Mouse (Mus musculus): ENCODE measurements around the gene Dgkg. TPM values are rescaled to one million over a fixed set of nuclear protein-coding genes. Genes with fewer than 3 reads are reported as not detected.
A peak's percentile ranks its signal among the peaks of the same experiment; 100 is the strongest.

Gene Dgkg
- total and polyA plus RNA-seq, 2 experiments from 2014 or later: 0.08 to 0.44 TPM

DNA sequence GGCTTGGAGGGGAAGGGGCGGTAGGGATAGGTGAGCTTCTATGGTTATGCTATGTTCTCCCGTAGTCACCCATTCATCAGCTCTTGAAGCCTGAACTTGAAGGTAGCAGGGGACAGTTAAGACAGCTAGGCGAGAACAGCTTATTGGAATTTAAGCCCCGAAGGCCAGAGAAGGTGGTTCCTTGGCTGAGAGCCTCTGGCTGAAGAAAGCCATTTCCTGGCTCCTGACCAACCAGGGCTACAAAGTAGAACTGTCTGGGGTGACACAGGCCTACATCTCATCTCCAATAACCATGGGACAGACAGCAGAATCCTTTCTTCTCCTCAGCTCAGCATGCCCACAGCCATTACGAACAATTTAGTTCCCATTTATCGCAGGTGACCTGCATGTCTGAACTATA, 125.2 kb downstream of the Dgkg start:
- 62% methylated on average over 6 of the region's 6 CpGs for WGBS
- H3K9ac ChIP-seq (replicated peaks; ENCODE audit: low read depth, low read length): no peak overlapping the region
- no peak overlapping the region for H3K4me3 ChIP-seq (ENCODE audit: low read depth, low read length)
- H3K4me1 ChIP-seq (ENCODE audit: control insufficient read depth, insufficient read depth): peaks cover 25% of the 10 kb centered on the region
- H3K9me3 ChIP-seq (replicated peaks; ENCODE audit: control insufficient read depth, low read length): no peaks in the 10 kb centered on the region
- no peak overlapping the region for H3K27ac ChIP-seq (ENCODE audit: low read depth)
- H3K27me3 ChIP-seq (ENCODE audit: control insufficient read depth, insufficient read depth, low read length): no peaks in the 10 kb centered on the region
- H3K36me3 ChIP-seq (replicated peaks; ENCODE audit: control insufficient read depth, insufficient read depth, low read length): no peaks in the 10 kb centered on the region
- no peak overlapping the region for H3K4me2 ChIP-seq (ENCODE audit: low read depth, low read length)
- TF ChIP-seq EP300 (IDR thresholded peaks at IDR 0.05; ENCODE audit: low read depth) (no peak), CTCF (IDR thresholded peaks at IDR 0.05; ENCODE audit: low read depth) (no peak)
- no peak for ATAC-seq (ENCODE audit: insufficient read depth, low read depth)
- no peak for DNase-seq (ENCODE audit: low spot score)

DNA sequence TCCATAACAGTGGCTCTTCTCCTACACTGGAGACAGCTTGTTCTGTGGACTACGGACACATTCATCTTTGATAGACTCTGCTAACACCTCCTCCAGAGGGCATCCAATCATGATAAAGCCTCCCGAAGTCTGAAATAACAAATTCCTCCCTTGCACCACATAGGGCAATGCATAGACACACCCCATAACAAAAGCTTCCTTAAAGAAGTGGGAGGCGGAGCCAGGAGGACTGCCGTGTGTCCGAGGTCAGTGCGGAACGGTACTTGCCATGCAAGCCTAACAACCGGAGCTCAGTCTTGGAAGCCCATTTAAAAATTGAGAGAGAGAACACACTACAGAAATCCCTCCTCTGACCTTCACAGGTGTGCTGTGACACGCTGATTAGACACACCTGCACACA, 126.0 kb downstream of the Dgkg start:
- H3K36me3 ChIP-seq (replicated peaks; ENCODE audit: control insufficient read depth, insufficient read depth, low read length): no peaks in the 10 kb centered on the region
- H3K27ac ChIP-seq (ENCODE audit: low read depth): no peak overlapping the region
- no peaks in the 10 kb centered on the region for H3K27me3 ChIP-seq (ENCODE audit: control insufficient read depth, insufficient read depth, low read length)
- no peak overlapping the region for H3K4me2 ChIP-seq (ENCODE audit: low read depth, low read length)
- H3K4me3 ChIP-seq (ENCODE audit: low read depth, low read length): no peak overlapping the region
- ATAC-seq (ENCODE audit: insufficient read depth, low read depth): no peak
- WGBS: 70% methylated on average over 9 of the region's 9 CpGs
- H3K4me1 ChIP-seq (ENCODE audit: control insufficient read depth, insufficient read depth): peaks cover 25% of the 10 kb centered on the region; the same call in 1 of the 2 replicates
- no peaks in the 10 kb centered on the region for H3K9me3 ChIP-seq (replicated peaks; ENCODE audit: control insufficient read depth, low read length)
- H3K9ac ChIP-seq (replicated peaks; ENCODE audit: low read depth, low read length): no peak overlapping the region
- no peak for DNase-seq (ENCODE audit: low spot score)
- TF ChIP-seq EP300 (IDR thresholded peaks at IDR 0.05; ENCODE audit: low read depth) (no peak), CTCF (IDR thresholded peaks at IDR 0.05; ENCODE audit: low read depth) (no peak)

DNA sequence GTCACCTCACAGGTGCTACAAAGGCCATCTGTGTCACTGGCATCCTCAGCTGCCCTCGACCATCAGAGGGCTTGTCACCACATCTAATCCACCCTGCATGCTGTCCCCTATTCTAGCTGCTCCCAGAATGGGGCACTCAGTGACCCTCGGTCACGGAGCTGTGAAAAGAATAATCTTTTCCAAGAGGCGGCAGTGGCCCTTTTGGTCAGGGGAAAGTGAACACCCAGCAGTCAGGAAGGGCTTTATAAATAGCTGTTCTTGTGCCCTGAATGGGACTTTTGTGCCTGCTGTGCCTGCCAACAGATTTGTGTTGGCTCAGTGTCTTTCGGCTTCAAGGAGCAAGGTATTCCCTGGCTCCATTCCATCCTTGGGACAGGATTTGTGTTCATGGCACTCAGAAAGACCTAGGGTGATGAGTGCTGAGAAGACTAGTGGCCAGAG, 129.5 kb downstream of the Dgkg start:
- 18% methylated on average over 5 of the region's 5 CpGs for WGBS
- H3K4me1 ChIP-seq (ENCODE audit: control insufficient read depth, insufficient read depth): peaks cover 34% of the 10 kb centered on the region; the same call in 1 of the 2 replicates
- peak overlapping the region; percentile 86 for H3K27ac ChIP-seq (ENCODE audit: low read depth)
- DNase-seq (ENCODE audit: low spot score) (peak; percentile 86), ATAC-seq (ENCODE audit: insufficient read depth, low read depth) (peak; percentile 84)
- TF ChIP-seq CTCF (IDR thresholded peaks at IDR 0.05; ENCODE audit: low read depth) (no peak; the same call in 1 of the 2 replicates), EP300 (IDR thresholded peaks at IDR 0.05; ENCODE audit: low read depth) (no peak)
- H3K9ac ChIP-seq (replicated peaks; ENCODE audit: low read depth, low read length): no peak overlapping the region
- H3K4me3 ChIP-seq (ENCODE audit: low read depth, low read length): no peak overlapping the region
- H3K36me3 ChIP-seq (replicated peaks; ENCODE audit: control insufficient read depth, insufficient read depth, low read length): no peaks in the 10 kb centered on the region
- no peaks in the 10 kb centered on the region for H3K27me3 ChIP-seq (ENCODE audit: control insufficient read depth, insufficient read depth, low read length)
- H3K9me3 ChIP-seq (replicated peaks; ENCODE audit: control insufficient read depth, low read length): no peaks in the 10 kb centered on the region
- no peak overlapping the region for H3K4me2 ChIP-seq (ENCODE audit: low read depth, low read length)

DNA sequence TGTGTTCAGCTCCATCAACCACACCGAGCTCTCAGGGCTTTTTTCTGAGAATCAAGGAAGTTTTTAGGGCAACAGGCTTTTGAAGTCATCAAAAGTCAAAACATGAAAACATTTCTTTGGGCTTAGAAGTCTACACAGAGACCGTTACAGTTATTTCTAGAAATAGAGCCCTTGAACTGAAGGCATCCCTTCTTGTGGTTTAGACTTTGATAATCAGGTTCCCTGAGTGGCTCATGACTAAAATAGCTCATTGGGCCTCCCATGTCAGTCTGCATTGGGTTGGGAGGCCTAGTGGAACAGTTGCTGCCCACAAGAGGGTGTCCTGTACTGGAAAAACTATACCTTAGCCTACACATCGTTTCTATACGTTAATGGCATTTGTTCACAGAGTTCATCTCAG, 130.6 kb downstream of the Dgkg start:
- Histone ChIP-seq H3K27me3 (ENCODE audit: control insufficient read depth, insufficient read depth, low read length) (no peaks in the 10 kb centered on the region), H3K4me2 (ENCODE audit: low read depth, low read length) (no peak overlapping the region), H3K4me1 (ENCODE audit: control insufficient read depth, insufficient read depth) (peaks cover 28% of the 10 kb centered on the region; the same call in 1 of the 2 replicates), H3K9ac (replicated peaks; ENCODE audit: low read depth, low read length) (no peak overlapping the region), H3K9me3 (replicated peaks; ENCODE audit: control insufficient read depth, low read length) (no peaks in the 10 kb centered on the region), H3K4me3 (ENCODE audit: low read depth, low read length) (no peak overlapping the region), H3K27ac (ENCODE audit: low read depth) (peak overlapping the region; percentile 86), H3K36me3 (replicated peaks; ENCODE audit: control insufficient read depth, insufficient read depth, low read length) (no peaks in the 10 kb centered on the region)
- 53% methylated on average over 4 of the region's 4 CpGs for WGBS
- TF ChIP-seq EP300 (IDR thresholded peaks at IDR 0.05; ENCODE audit: low read depth) (no peak), CTCF (IDR thresholded peaks at IDR 0.05; ENCODE audit: low read depth) (peak; percentile 32)
- ATAC-seq (ENCODE audit: insufficient read depth, low read depth): no peak
- no peak for DNase-seq (ENCODE audit: low spot score)

DNA sequence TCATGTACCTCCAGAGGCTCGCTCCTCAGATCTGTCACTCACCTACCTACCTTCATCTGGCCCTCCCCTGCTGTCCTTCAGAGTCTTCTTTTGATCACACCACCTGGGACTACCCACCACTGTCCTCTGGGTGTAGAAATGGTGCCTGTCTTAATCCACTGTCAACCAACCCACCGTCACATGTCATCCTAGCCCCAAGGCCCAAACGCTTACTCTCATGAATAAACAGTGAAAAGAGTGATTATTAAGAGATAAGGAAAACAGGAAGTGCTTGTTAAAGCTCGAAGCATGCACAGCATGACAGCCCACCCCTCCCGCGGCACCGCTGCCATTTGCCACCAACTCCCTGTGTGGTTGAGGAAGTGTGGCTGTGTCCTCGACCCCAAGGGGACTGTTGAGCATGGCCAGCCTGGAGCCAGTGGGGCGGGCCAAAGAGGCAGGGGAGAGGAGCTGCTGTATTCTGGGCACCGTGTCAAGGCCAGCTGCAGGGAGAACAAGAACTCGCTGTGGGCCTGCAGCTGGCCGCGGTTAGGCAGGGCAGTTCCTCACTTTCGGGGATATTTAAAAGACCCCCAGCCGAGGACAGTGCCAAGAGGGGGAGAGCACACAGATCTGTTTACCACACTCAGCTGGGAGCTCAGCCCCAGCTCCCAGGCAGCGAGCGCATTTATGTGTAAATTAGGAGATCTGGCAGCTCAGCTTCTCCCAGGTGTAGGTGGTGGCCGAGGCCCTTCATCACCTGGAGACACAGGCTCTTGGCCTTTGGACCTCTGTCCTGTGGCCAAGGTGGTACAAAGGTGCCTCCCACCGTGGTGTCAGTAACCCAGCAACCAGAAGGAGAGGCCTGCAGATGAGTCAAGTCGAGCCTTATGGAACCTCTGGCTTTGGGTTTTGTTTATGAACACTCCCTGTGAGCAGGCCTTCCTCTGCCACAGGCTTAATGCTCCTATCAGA, 139.3 kb downstream of the Dgkg start:
- Histone ChIP-seq H3K4me2 (ENCODE audit: low read depth, low read length) (0 out of 2 replicates have a peak overlapping the region, but pooled peaks have one; percentile 12), H3K9ac (replicated peaks; ENCODE audit: low read depth, low read length) (peak overlapping the region; percentile 37; the same call in 1 of the 2 replicates), H3K27me3 (ENCODE audit: control insufficient read depth, insufficient read depth, low read length) (no peaks in the 10 kb centered on the region), H3K36me3 (replicated peaks; ENCODE audit: control insufficient read depth, insufficient read depth, low read length) (no peaks in the 10 kb centered on the region), H3K4me1 (ENCODE audit: control insufficient read depth, insufficient read depth) (peaks cover 12% of the 10 kb centered on the region), H3K4me3 (ENCODE audit: low read depth, low read length) (no peak overlapping the region), H3K27ac (ENCODE audit: low read depth) (peak overlapping the region; percentile 55), H3K9me3 (replicated peaks; ENCODE audit: control insufficient read depth, low read length) (no peaks in the 10 kb centered on the region)
- 18% methylated on average over 20 of the region's 20 CpGs for whole genome bisulfite sequencing
- ATAC-seq (ENCODE audit: insufficient read depth, low read depth) (peak; percentile 90), DNase-seq (ENCODE audit: low spot score) (peak; percentile 85)
- TF ChIP-seq CTCF (IDR thresholded peaks at IDR 0.05; ENCODE audit: low read depth): no peak
- no peak for TF ChIP-seq EP300 (IDR thresholded peaks at IDR 0.05; ENCODE audit: low read depth)

All from heart, postnatal 0 days (tissue).